Mouse (Mus musculus): ENCODE results near the gene Krt77. TPM values are rescaled to one million over a fixed set of nuclear protein-coding genes. Genes with fewer than 3 reads are reported as not detected.
A peak's percentile ranks its signal among the peaks of the same experiment; 100 is the strongest.

Gene Krt77
- polyA plus RNA-seq, 1 experiment from 2014 or later = 0.10 TPM

GRCm38 (mm10) chr15:101859735-101860170 is 9.8 kb downstream of the Krt77 start:
- peak; percentile 39; the same call in 1 of the 2 replicates for ATAC-seq (ENCODE audit: low FRiP score)
- peak overlapping the region; percentile 66 for H3K9ac ChIP-seq
- H3K4me2 ChIP-seq = peak overlapping the region; percentile 81
- WGBS = under 1% methylated on average over 21 of the region's 33 CpGs
- no peaks in the 10 kb centered on the region for H3K9me3 ChIP-seq
- no peak overlapping the region for H3K27ac ChIP-seq
- no peaks in the 10 kb centered on the region for H3K36me3 ChIP-seq
- H3K27me3 ChIP-seq = peaks cover 63% of the 10 kb centered on the region
- peak overlapping the region; percentile 49 for H3K4me3 ChIP-seq
- peaks cover 23% of the 10 kb centered on the region for H3K4me1 ChIP-seq (replicated peaks)

DNA sequence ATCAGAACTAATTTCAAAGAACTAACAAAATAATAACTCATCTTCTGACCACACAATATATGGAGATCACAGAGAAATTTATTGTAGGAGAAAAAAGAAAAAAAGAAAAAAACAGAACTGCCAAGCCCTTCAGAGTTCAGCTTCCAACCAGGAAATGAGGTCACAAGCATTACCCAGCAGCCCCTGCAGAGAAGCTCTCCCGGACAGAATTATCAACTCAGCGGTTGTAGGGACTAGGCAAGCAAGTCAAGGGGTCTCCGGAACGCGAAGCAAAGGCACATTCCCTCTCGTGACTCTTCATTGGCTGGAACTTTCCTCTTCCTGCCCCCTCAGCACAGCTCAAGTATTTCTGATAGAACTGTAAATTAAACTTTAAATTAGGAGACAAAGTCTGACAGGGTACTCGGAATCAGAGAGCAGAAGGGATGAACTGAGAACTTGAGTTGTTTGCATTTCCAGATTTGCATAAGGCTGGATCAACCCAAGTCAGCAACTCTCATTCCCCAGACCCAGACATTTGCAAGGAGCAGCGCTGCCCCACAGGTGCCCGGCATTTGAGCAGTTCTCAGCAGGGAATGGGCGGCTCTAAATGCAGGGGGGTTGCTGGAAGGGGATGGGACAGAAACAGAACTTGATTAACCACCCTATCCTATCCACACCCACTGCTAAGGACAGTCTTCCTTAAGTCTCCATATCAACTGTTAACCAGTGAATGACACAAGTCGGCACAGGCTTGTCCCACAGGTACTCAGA is 10.7 kb downstream of the Krt77 start:
- Histone ChIP-seq H3K27ac (no peak overlapping the region), H3K9me3 (no peaks in the 10 kb centered on the region), H3K36me3 (no peaks in the 10 kb centered on the region), H3K9ac (no peak overlapping the region), H3K4me2 (peak overlapping the region; percentile 81), H3K4me1 (replicated peaks) (peaks cover 23% of the 10 kb centered on the region), H3K4me3 (peak overlapping the region; percentile 49), H3K27me3 (peaks cover 70% of the 10 kb centered on the region)
- WGBS = 6% methylated on average over 11 of the region's 11 CpGs
- no peak for ATAC-seq (ENCODE audit: low FRiP score)

DNA sequence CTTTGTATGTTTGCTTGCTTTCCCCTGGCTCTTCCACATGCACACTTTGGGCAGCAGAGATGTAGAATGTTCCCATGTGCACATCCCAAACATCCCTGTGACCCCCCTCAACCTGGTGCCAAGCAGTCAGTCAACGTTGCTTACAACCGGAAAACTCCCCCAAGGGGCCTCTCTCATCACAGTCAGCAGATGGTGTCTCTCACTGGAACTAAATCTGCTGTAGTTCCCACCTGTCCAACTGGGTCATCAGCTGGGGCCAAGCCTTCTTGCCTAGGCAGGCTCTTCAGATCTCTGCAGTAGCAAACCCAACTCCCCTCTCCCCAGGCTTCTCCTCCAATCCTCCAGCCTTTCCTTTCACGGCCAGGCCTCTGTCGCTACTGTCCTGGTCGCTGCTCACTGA is 12.8 kb downstream of the Krt77 start:
- WGBS = 53% methylated on average over 5 of the region's 5 CpGs
- Histone ChIP-seq H3K27ac (no peak overlapping the region), H3K9me3 (no peaks in the 10 kb centered on the region), H3K4me2 (no peak overlapping the region), H3K36me3 (no peaks in the 10 kb centered on the region), H3K27me3 (peaks cover 75% of the 10 kb centered on the region), H3K9ac (no peak overlapping the region), H3K4me3 (no peak overlapping the region), H3K4me1 (replicated peaks) (peaks cover 30% of the 10 kb centered on the region)
- ATAC-seq (ENCODE audit: low FRiP score) = no peak

DNA sequence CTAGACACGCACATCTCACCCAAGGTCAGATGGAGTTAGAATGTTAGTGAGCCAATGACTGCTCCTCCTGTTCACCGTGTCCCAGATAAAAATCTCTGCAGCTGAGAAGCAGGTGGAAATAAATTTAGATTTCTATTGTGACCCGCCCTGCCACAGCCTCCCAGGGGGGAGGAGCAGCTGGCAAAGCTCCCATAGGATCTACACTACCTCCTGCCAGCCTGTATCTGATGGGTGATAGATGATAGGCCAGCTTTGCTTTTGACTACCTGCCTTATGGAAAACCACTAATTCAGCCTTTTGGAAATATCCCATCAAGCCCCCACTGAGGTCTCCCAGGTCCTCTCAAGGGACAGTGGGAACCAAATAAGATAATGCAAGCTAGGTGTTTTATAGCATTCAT is 13.8 kb downstream of the Krt77 start:
- H3K4me3 ChIP-seq = no peak overlapping the region
- H3K36me3 ChIP-seq = no peaks in the 10 kb centered on the region
- H3K27ac ChIP-seq = no peak overlapping the region
- no peaks in the 10 kb centered on the region for H3K9me3 ChIP-seq
- WGBS = 52% methylated on average over 3 of the region's 3 CpGs
- peaks cover 66% of the 10 kb centered on the region for H3K27me3 ChIP-seq
- peaks cover 28% of the 10 kb centered on the region for H3K4me1 ChIP-seq (replicated peaks)
- no peak overlapping the region for H3K4me2 ChIP-seq
- no peak for ATAC-seq (ENCODE audit: low FRiP score)
- H3K9ac ChIP-seq = no peak overlapping the region

- Histone ChIP-seq H3K4me2 (no peak overlapping the region), H3K4me1 (replicated peaks) (peaks cover 14% of the 10 kb centered on the region), H3K9ac (no peak overlapping the region), H3K27me3 (peaks cover 65% of the 10 kb centered on the region), H3K4me3 (no peak overlapping the region), H3K9me3 (no peaks in the 10 kb centered on the region), H3K27ac (no peak overlapping the region), H3K36me3 (no peaks in the 10 kb centered on the region)
- 22% methylated on average over 5 of the region's 5 CpGs for WGBS
- ATAC-seq (ENCODE audit: low FRiP score) = no peak
Observed at GRCm38 (mm10) chr15:101854294-101854693, 15.2 kb downstream of the Krt77 start.

- WGBS = 20% methylated on average over 5 of the region's 5 CpGs
- no peak overlapping the region for H3K4me3 ChIP-seq
- H3K27me3 ChIP-seq = peaks cover 51% of the 10 kb centered on the region
- H3K36me3 ChIP-seq = no peaks in the 10 kb centered on the region
- no peak overlapping the region for H3K9ac ChIP-seq
- H3K27ac ChIP-seq = no peak overlapping the region
- peaks cover 7% of the 10 kb centered on the region; the same call in 1 of the 2 replicates for H3K4me1 ChIP-seq (replicated peaks)
- H3K4me2 ChIP-seq = no peak overlapping the region
- no peak for ATAC-seq (ENCODE audit: low FRiP score)
- no peaks in the 10 kb centered on the region for H3K9me3 ChIP-seq
Observed at GRCm38 (mm10) chr15:101852571-101852970, 16.9 kb downstream of the Krt77 start.

GRCm38 (mm10) chr15:101850694-101851093 is 18.8 kb downstream of the Krt77 start, which contains the start of gene Krt1:
Gene Krt1 (minus strand): TSS chr15:101850794.
- H3K27me3 ChIP-seq = peaks cover 49% of the 10 kb centered on the region
- no peak within 1 kb of the TSS for H3K27ac ChIP-seq
- H3K9ac ChIP-seq = no peak within 1 kb of the TSS
- ATAC-seq (ENCODE audit: low FRiP score) = no peak
- H3K9me3 ChIP-seq = no peaks in the 10 kb centered on the region
- no peak within 1 kb of the TSS for H3K4me2 ChIP-seq
- WGBS = 87% methylated on average over 6 of the region's 6 CpGs
- H3K4me3 ChIP-seq = no peak within 1 kb of the TSS
- H3K4me1 ChIP-seq (replicated peaks) = peaks cover 14% of the 10 kb centered on the region; the same call in 1 of the 2 replicates
- H3K36me3 ChIP-seq = no peaks in the 10 kb centered on the region

- Histone ChIP-seq H3K4me1 (replicated peaks) (peaks cover 15% of the 10 kb centered on the region), H3K9me3 (no peaks in the 10 kb centered on the region), H3K9ac (peak overlapping the region; percentile 84), H3K4me2 (peak overlapping the region; percentile 66), H3K27ac (peak overlapping the region; percentile 89), H3K27me3 (peaks cover 34% of the 10 kb centered on the region), H3K36me3 (no peaks in the 10 kb centered on the region), H3K4me3 (peak overlapping the region; percentile 54)
- under 1% methylated on average over 36 of the region's 37 CpGs for WGBS
- ATAC-seq (ENCODE audit: low FRiP score) = peak; percentile 78
Observed at GRCm38 (mm10) chr15:101845971-101846403, 23.5 kb downstream of the Krt77 start.

DNA sequence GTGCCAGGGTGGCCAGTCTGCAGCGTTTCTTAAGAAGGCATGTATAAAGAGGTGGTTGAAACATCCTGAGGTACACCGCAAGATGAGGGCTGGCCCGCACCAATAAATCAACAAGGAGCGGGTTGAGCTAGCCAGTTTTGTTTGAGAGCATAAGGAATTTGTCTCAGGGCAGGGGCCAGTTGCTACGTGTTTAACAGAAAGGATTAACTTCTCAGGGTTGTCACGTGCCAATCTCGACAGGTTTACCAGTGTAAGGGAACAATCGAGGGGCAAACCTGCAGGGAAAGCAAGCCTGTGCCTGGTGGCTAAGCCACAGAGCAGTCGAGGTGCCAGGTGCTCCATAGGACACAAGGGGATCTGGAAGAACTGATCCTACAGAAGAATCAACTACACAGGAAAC is 26.3 kb downstream of the Krt77 start:
- Histone ChIP-seq H3K9ac (no peak overlapping the region), H3K4me3 (no peak overlapping the region), H3K9me3 (no peaks in the 10 kb centered on the region), H3K27ac (no peak overlapping the region), H3K4me2 (no peak overlapping the region), H3K4me1 (replicated peaks) (peaks cover 15% of the 10 kb centered on the region), H3K36me3 (no peaks in the 10 kb centered on the region), H3K27me3 (peaks cover 24% of the 10 kb centered on the region)
- 74% methylated on average over 9 of the region's 9 CpGs for WGBS
- no peak for ATAC-seq (ENCODE audit: low FRiP score)

GRCm38 (mm10) chr15:101834784-101835328 is 34.6 kb downstream of the Krt77 start:
- Histone ChIP-seq H3K4me2 (no peak overlapping the region), H3K27ac (no peak overlapping the region), H3K36me3 (no peaks in the 10 kb centered on the region), H3K9ac (no peak overlapping the region), H3K4me1 (replicated peaks) (no peaks in the 10 kb centered on the region), H3K9me3 (no peaks in the 10 kb centered on the region), H3K4me3 (no peak overlapping the region), H3K27me3 (0 out of 2 replicates have a peak, but pooled peaks cover 2% of the 10 kb centered on the region)
- 70% methylated on average over 5 of the region's 5 CpGs for WGBS
- ATAC-seq (ENCODE audit: low FRiP score) = no peak

DNA sequence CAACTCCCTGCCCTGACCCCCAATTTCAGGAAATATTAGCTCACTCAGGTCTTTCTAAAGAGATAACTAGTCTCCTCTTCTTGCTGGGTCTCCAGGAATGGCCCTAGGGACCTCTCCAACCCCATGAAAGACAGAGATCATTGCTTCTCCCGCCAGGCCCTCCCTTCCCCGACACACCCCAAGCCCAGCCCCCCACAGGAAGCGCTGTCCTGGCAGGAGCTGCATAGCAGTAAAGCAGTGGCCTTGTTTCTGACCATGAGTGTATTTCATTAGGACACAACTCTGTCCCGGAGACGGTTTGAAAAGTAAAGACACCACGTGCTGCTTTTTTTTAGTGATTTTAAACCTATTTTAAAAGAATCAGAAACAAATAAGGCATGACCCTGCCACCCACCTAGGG is 36.4 kb downstream of the Krt77 start:
- no peak overlapping the region for H3K4me3 ChIP-seq
- no peaks in the 10 kb centered on the region for H3K4me1 ChIP-seq (replicated peaks)
- H3K9me3 ChIP-seq = no peaks in the 10 kb centered on the region
- H3K9ac ChIP-seq = no peak overlapping the region
- no peak overlapping the region for H3K27ac ChIP-seq
- H3K4me2 ChIP-seq = no peak overlapping the region
- WGBS = 59% methylated on average over 6 of the region's 6 CpGs
- no peaks in the 10 kb centered on the region for H3K36me3 ChIP-seq
- H3K27me3 ChIP-seq = 0 out of 2 replicates have a peak, but pooled peaks cover 2% of the 10 kb centered on the region
- no peak for ATAC-seq (ENCODE audit: low FRiP score)

DNA sequence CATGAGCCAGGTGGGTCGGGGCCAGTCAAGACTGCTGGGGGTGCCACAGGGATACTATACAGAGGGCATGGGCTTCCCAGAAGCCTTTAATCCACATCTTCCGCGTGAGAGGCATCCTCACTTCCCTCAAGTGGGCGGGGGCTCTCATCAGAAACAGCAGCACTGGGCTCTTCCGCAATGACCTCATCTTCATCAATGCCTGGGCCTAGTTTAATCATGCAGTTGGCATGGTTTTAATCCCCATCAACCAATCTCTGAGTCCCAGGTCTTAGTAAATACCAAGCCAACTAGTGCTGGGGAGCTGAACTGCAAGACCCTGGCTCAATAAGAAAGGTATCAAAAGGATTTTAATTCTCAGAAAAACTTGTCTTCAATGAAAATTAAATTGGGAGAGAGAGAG is 40.1 kb downstream of the Krt77 start:
- H3K9ac ChIP-seq = no peak overlapping the region
- ATAC-seq (ENCODE audit: low FRiP score) = no peak
- no peak overlapping the region for H3K4me3 ChIP-seq
- 76% methylated on average over 5 of the region's 5 CpGs for WGBS
- H3K9me3 ChIP-seq = no peaks in the 10 kb centered on the region
- H3K4me2 ChIP-seq = no peak overlapping the region
- no peaks in the 10 kb centered on the region for H3K4me1 ChIP-seq (replicated peaks)
- H3K27me3 ChIP-seq = 0 out of 2 replicates have a peak, but pooled peaks cover 2% of the 10 kb centered on the region
- no peak overlapping the region for H3K27ac ChIP-seq
- no peaks in the 10 kb centered on the region for H3K36me3 ChIP-seq

DNA sequence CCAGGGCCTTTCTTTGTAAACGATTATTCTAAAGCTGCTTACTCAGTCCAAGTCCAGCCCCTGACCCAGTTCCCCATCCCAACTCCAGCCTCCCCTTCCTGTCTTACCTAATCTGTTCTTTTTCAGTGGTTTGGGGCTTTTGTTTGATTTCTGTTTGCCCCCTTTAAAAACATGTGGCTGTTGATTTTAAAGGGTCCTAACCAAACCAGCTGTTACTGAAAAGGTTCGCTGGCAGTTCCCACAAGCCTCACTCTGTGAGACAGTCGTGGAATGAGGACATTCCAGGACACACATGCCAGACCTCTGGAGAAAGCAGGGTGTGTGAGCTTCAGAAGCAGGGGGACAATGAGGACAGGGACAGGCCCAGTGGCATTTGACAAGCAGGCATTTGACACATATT is 47.7 kb downstream of the Krt77 start:
- Histone ChIP-seq H3K9ac (no peak overlapping the region), H3K9me3 (no peaks in the 10 kb centered on the region), H3K27me3 (no peaks in the 10 kb centered on the region), H3K36me3 (no peaks in the 10 kb centered on the region), H3K4me3 (no peak overlapping the region), H3K27ac (no peak overlapping the region), H3K4me1 (replicated peaks) (no peaks in the 10 kb centered on the region), H3K4me2 (no peak overlapping the region)
- WGBS = 52% methylated on average over 3 of the region's 3 CpGs
- ATAC-seq (ENCODE audit: low FRiP score) = no peak
